Mouse (Mus musculus) heart, adult 10 weeks (tissue): Measurements from ENCODE around the gene AC134908.4. TPM values are rescaled to one million over a fixed set of nuclear protein-coding genes. Genes with fewer than 3 reads are reported as not detected.

Experiments used
- polyA plus RNA-seq: library from polyadenylated mRNA; stranded (reverse); fragments of 350-450 nt; fragmentation: Illumina TruSeq; extraction: RNeasy Lipid Tissue Mini Kit (QIAGEN cat#74804); gene quantifications from one replicate; pipeline ENCODE4 v1.2.3, GENCODE M21; 2014; ENCODE audit warnings: low read depth, low replicate concordance

Gene AC134908.4
- polyA plus RNA-seq = not detected

GRCm38 (mm10) chr17:25795609-25796092 is at the start of gene AC134908.4:
TSS of gene AC134908.4 (minus strand) at chr17:25795659.

DNA sequence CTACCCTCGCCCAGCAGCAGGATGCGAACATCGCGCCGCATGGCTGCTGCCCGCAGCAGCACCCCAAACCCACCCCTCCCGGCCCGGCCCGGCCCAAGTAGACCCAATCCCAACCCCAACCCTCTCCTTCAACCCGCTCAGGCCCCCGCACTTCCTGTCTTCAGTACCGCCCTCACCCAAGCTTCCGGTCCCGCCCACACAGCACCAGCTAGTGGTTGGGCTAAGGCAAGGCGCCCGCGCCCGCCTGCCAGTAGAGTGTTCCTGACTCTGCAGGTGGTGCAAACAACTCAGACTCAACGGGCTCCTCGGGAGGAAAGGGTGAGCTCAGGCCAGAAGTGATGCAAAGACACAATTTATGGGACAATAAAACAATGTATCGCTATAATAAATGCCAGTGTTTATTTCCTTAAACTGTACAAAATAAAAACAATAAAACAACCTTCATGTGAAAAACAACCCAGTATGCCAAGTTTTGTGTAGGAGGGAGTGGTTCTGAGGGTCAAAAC is 49.0 kb upstream of the AC134908.4 start, which contains the start of gene Rhot2:
Gene Rhot2 (minus strand): TSS at position 456 of the 506 bp plus-strand sequence.

GRCm38 (mm10) chr17:25841117-25841880 is 45.8 kb upstream of the AC134908.4 start, which contains the start of gene Gm20683:
TSS of gene Gm20683 (minus strand) at chr17:25841763.

GRCm38 (mm10) chr17:25837076-25837410 is 41.6 kb upstream of the AC134908.4 start, which contains the start of gene Rhbdl1:
TSS of gene Rhbdl1 (minus strand) at chr17:25837295.

DNA sequence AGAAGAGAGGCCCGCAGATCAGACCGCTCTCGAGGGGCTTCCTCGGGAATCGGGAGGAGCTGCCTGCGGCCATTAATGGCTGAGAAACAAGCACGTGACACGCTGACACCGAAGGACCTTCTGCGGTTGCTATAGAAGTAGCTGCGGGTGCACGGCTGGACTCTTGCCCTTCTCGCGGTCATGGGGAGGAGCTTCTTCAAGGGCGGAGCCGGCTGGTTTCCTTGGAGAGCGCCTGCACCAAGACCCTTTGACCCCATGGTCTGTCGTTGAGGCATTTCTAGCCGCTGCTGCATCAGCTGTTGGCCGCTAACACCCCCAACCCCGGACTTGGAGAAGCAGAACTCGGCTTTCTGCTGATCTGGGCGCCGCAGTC is 37.8 kb upstream of the AC134908.4 start, which contains the start of gene Stub1:
Gene Stub1 (minus strand): TSS at position 114 of the 373 bp plus-strand sequence.

DNA sequence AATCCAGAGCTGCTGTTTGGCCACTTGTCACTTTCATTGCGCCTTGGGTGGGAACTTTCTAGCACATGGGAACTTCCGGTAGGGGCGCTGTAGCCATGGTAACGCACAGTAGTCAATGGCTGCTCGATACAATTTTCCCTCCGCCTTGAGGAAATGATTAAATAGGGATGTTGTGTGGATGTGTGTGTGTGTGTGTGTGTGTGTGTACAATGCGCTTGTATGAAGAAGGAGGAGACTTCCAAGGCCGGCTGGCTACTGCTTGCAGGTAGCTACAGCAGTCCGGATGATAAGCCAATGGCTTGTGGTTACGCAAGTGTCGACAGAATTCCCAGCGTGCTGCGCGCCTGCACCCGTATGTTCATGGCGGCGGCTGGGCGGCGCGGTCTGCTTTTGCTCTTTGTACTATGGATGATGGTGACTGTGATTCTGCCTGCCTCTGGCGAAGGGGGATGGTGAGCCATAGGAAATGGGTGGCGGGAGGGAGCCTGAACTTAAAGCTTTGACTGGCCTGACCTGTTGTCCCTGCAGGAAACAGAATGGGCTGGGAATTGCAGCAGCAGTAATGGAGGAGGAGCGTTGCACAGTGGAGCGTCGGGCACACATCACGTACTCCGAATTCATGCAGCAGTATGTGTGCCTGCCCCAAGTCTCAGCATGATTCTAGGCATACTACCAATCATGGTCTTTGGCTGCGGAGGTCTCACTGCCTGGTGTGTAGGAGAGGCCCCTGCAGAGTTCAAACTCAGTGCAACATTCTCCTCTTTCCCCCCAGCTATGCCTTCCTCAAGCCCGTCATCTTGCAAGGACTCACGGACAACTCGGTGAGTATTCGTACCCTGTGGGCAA is 33.5 kb upstream of the AC134908.4 start, which contains the start of gene Jmjd8:
Gene Jmjd8 (plus strand): TSS at position 156 of the 846 bp plus-strand sequence.

DNA sequence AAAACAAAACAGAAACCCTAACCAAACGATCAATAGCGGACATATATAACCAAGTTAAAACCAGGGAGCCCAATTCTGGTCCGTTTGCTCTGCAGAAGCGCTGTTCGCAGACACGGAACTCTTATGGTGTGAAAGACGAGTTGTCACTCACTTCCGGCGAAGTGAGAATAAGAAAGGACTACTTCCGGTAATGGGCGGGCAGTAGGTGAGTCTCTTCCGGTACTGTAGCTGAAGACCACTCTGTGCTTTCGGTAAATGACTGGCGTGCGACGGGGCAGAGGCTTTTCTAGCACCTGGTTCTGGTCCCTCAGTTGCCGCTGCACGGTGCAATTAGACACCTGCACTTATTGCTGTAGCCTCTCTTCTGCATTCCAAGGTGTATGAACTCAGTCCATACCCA is 28.0 kb upstream of the AC134908.4 start, which contains the start of gene Wdr24:
Gene Wdr24 (plus strand): TSS at position 176 of the 400 bp plus-strand sequence.

GRCm38 (mm10) chr17:25808789-25809605 is 13.5 kb upstream of the AC134908.4 start, which contains the start of gene Fbxl16:
TSS of gene Fbxl16 (plus strand) at chr17:25809085.

GRCm38 (mm10) chr17:25796951-25797369 is 1.5 kb upstream of the AC134908.4 start, which contains the start of gene Metrn:
TSS of gene Metrn (minus strand) at chr17:25797136.

DNA sequence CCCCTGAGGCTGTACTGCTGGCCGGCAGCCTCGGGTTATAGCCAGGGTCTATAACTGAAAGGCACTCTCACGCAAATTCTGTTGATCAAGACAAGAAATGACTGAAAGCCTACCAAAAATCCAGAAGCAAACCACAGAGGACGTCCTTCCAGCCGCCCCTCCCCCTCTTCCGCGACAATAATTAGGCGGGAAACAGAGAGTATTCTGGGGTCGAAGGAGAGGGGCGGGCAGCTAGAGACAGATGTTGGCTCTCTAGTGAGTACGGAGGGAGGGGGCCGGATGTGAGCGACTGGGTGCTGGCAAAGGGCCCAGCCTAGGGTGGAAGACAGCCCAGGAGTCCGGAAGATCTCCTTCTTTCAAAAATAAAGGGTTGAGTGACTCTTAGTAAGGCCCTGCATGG is 2.8 kb downstream of the AC134908.4 start, which contains the start of gene Fam173a:
Gene Fam173a (minus strand): TSS at position 287 of the 400 bp plus-strand sequence.

GRCm38 (mm10) chr17:25786280-25786679 is 9.2 kb downstream of the AC134908.4 start, which contains the start of gene Ccdc78:
TSS of gene Ccdc78 (plus strand) at chr17:25786580.

GRCm38 (mm10) chr17:25785281-25785745 is 10.1 kb downstream of the AC134908.4 start, which contains the start of gene Haghl:
TSS of gene Haghl (minus strand) at chr17:25785673.

DNA sequence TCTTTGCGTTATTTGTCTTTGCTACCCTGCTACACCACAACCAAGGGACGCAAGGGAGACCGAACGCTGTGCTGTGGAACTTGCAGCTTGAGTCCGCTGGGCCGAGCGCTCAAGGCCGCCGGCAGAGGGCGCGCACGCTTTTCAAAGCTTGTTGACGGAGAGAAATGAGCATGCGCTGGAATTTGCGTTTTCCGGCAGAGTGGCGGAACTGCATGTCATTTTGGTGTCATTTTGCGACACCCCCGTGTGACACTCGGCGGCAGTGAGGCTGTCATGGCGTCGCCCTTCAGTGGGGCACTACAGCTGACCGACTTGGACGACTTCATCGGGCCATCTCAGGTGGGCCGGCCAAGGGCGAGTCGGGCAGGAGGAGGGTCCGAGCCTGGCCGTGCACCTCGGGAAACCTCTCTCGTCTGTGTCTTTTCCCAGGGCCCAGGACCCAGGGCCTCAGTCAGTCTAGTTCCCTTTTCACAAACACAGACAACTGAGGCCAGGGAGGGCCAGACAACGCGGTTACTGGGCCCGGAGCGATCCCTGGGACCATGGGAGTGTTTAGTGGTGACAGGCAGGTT is 21.8 kb downstream of the AC134908.4 start, which contains the start of gene Narfl:
Gene Narfl (plus strand): TSS at position 228 of the 572 bp plus-strand sequence.

GRCm38 (mm10) chr17:25754241-25754640 is 41.2 kb downstream of the AC134908.4 start, which contains the start of gene Msln:
TSS of gene Msln (minus strand) at chr17:25754378.

Other genes with a start within 250 kb of the AC134908.4 start
- gene Sox8, start 225.0 kb downstream of the AC134908.4 start, polyA plus RNA-seq = 0.42 TPM
- 26.1 TPM for gene Lmf1, start 216.6 kb downstream of the AC134908.4 start, polyA plus RNA-seq
- gene Gng13, start 78.5 kb downstream of the AC134908.4 start, polyA plus RNA-seq = 0.99 TPM
- gene Chtf18, start 68.2 kb downstream of the AC134908.4 start, polyA plus RNA-seq = 1.4 TPM
- 9.4 TPM for gene Rpusd1, start 68.0 kb downstream of the AC134908.4 start, polyA plus RNA-seq
- not detected for gene Mslnl, start 59.6 kb downstream of the AC134908.4 start, polyA plus RNA-seq
- 18.6 TPM for gene Msln, start 41.3 kb downstream of the AC134908.4 start, polyA plus RNA-seq
- 41.3 TPM for gene Narfl, start 21.9 kb downstream of the AC134908.4 start, polyA plus RNA-seq
- gene Haghl, start 10.0 kb downstream of the AC134908.4 start, polyA plus RNA-seq = 15.1 TPM
- gene Ccdc78, start 9.1 kb downstream of the AC134908.4 start, polyA plus RNA-seq = 0.26 TPM
- 41.4 TPM for gene Fam173a, start 2.8 kb downstream of the AC134908.4 start, polyA plus RNA-seq
- 31.5 TPM for gene Metrn, start 1.5 kb upstream of the AC134908.4 start, polyA plus RNA-seq
- gene Fbxl16, start 13.4 kb upstream of the AC134908.4 start, polyA plus RNA-seq = 2.1 TPM
- gene Wdr24, start 28.0 kb upstream of the AC134908.4 start, polyA plus RNA-seq = 11.2 TPM
- 31.6 TPM for gene Jmjd8, start 33.2 kb upstream of the AC134908.4 start, polyA plus RNA-seq
- 133 TPM for gene Stub1, start 37.7 kb upstream of the AC134908.4 start, polyA plus RNA-seq
- gene Rhbdl1, start 41.6 kb upstream of the AC134908.4 start, polyA plus RNA-seq = 1.1 TPM
- gene Gm20683, start 46.1 kb upstream of the AC134908.4 start, polyA plus RNA-seq = 4.1 TPM
- gene Rhot2, start 49.2 kb upstream of the AC134908.4 start, polyA plus RNA-seq = 133 TPM
- 3.2 TPM for gene Wdr90, start 65.8 kb upstream of the AC134908.4 start, polyA plus RNA-seq
- 194 TPM for gene Mcrip2, start 73.1 kb upstream of the AC134908.4 start, polyA plus RNA-seq
- 19.7 TPM for gene Mettl26, start 79.4 kb upstream of the AC134908.4 start, polyA plus RNA-seq
- gene Wfikkn1, start 85.2 kb upstream of the AC134908.4 start, polyA plus RNA-seq = not detected
- 15.4 TPM for gene Rab40c, start 124.1 kb upstream of the AC134908.4 start, polyA plus RNA-seq
- 40.5 TPM for gene Pigq, start 149.3 kb upstream of the AC134908.4 start, polyA plus RNA-seq
- not detected for gene Nhlrc4, start 149.3 kb upstream of the AC134908.4 start, polyA plus RNA-seq
- 0.34 TPM for gene A930017K11Rik, start 156.9 kb upstream of the AC134908.4 start, polyA plus RNA-seq
- gene Capn15, start 190.1 kb upstream of the AC134908.4 start, polyA plus RNA-seq = 9.9 TPM